Mouse (Mus musculus) subcutaneous adipose tissue, adult 2 months (tissue): Measurements from ENCODE around the gene Tbcel. TPM values are rescaled to one million over a fixed set of nuclear protein-coding genes. Genes with fewer than 3 reads are reported as not detected.

ENCODE experiments used
- polyA plus RNA-seq: library from polyadenylated mRNA; depleted of rRNA; stranded (reverse); fragments of >200 nt; gene quantifications from 2 replicates; pipeline ENCODE4 v1.2.3, GENCODE M21; 2012; ENCODE audit warnings: low replicate concordance; rRNA removed

The Tbcel gene
- polyA plus RNA-seq, result 10.6 and 11.5 TPM in 2 replicates

GRCm38 (mm10) chr9:42507709-42508108 lies at the start of gene Tbcel:
Gene Tbcel (minus strand): TSS chr9:42507809.

DNA sequence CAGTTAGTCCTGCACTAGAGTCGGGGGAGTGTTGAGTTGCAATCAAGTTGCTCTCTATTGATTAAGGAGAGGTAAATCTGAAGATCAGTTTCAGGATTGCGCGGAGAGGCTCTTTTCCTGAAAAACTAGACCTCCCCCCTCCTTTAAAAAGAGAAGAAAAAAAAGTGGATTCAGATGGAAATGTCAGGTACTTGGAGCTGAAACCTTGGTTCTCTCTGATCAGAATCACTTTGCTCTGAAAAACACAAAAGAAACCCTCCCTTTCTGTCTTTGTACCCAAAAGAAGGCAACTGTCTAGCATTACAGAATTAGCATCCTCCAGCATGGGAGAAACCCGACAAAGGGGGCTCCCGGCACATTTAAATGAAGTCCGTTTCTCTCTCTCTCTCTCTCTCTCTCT lies 107.8 kb downstream of the Tbcel start, which contains the start of gene Tecta:
TSS of gene Tecta (minus strand) at position 101 of the 400 bp plus-strand sequence.

Other genes with a start within 250 kb of the Tbcel start
- gene Sc5d, start 243.6 kb downstream of the Tbcel start, polyA plus RNA-seq, result 165 and 337 TPM in 2 replicates
- gene Tecta, start 107.9 kb downstream of the Tbcel start, polyA plus RNA-seq, result 0.04 and 0.12 TPM in 2 replicates